Mouse (Mus musculus) left cerebral cortex, postnatal 14 days (tissue): ENCODE data around the gene Dab1. TPM values are rescaled to one million over a fixed set of nuclear protein-coding genes. Genes with fewer than 3 reads are reported as not detected.

Experiments used
- DNase-seq, 2 experiments: peaks; one replicate each; pipeline ENCODE4 v3.0.0; 2021 to 2022; ENCODE audit warnings: low spot score in 2 of 2, mixed read lengths in 1 of 2
- intact Hi-C: fragments of 180-260 bp; cut with DNase I; formaldehyde crosslinking; loops from one replicate; pipeline ENCODE4 v1.15.1; 2025
- total RNA-seq, 2 experiments: library from RNA; stranded (reverse); gene quantifications; 2 replicates each; pipeline ENCODE4 v1.2.3; 2021

Gene Dab1
- total RNA-seq, 2 experiments from 2014 or later: 92.3 to 101 TPM

- intact Hi-C loops: no loop called here
Measured at GRCm38 (mm10) chr4:104301764-104302163, 682.6 kb downstream of the Dab1 start.

GRCm38 (mm10) chr4:104302996-104303652 is 684.0 kb downstream of the Dab1 start:
- peak in 1 of 2 experiments; percentile 12 for DNase-seq

More at GRCm38 (mm10) chr4:104301764-104302163, 682.6 kb downstream of the Dab1 start:
- DNase-seq: no peak

GRCm38 (mm10) chr4:104307781-104308180 is 688.6 kb downstream of the Dab1 start:
- intact Hi-C loops: no loop called here
- no peak for DNase-seq

More at GRCm38 (mm10) chr4:104302996-104303652, 684.0 kb downstream of the Dab1 start:
- intact Hi-C loops: no loop called here

GRCm38 (mm10) chr4:104326221-104326620 is 707.1 kb downstream of the Dab1 start:
- intact Hi-C loops: no loop called here
- no peak for DNase-seq

- DNase-seq: no peak
Measured at GRCm38 (mm10) chr4:104331896-104332295, 712.7 kb downstream of the Dab1 start.

GRCm38 (mm10) chr4:104332399-104332798 is 713.2 kb downstream of the Dab1 start:
- intact Hi-C loops: no loop called here
- DNase-seq: no peak

More at GRCm38 (mm10) chr4:104331896-104332295, 712.7 kb downstream of the Dab1 start:
- intact Hi-C loops: no loop called here

- intact Hi-C loops: no loop called here
- no peak for DNase-seq
Measured at GRCm38 (mm10) chr4:104337279-104337678, 718.1 kb downstream of the Dab1 start.

- peak; percentile 7 to 8 for DNase-seq
- intact Hi-C loops: no loop called here
Measured at GRCm38 (mm10) chr4:104338382-104338781, 719.2 kb downstream of the Dab1 start.

- intact Hi-C loops: loop anchor here (10.0 kb wide), 2 partner anchors 293 to 363 kb away; no protein-coding TSS in a partner anchor
- DNase-seq: no peak
Measured at GRCm38 (mm10) chr4:104361345-104361744, 742.2 kb downstream of the Dab1 start.

GRCm38 (mm10) chr4:104366491-104366890 is 747.3 kb downstream of the Dab1 start:
- DNase-seq: peak in 1 of 2 experiments; percentile 13
- intact Hi-C loops: loop anchor here (5.0 to 10.0 kb wide), 3 partner anchors 91 to 358 kb away; no protein-coding TSS in a partner anchor

- peak; percentile 81 to 84 for DNase-seq
- intact Hi-C loops: loop anchor here (5.0 to 10.0 kb wide), 3 partner anchors 90 to 358 kb away; no protein-coding TSS in a partner anchor
Measured at GRCm38 (mm10) chr4:104366894-104367740, 748.0 kb downstream of the Dab1 start.

- intact Hi-C loops: loop anchor here (2.0 to 10.0 kb wide), 4 partner anchors 89 to 527 kb away; no protein-coding TSS in a partner anchor
- DNase-seq: peak; percentile 18 to 36
Measured at GRCm38 (mm10) chr4:104367741-104368411, 748.7 kb downstream of the Dab1 start.

- intact Hi-C loops: loop anchor here (2.0 to 10.0 kb wide), 4 partner anchors 89 to 526 kb away; no protein-coding TSS in a partner anchor
Measured at GRCm38 (mm10) chr4:104368561-104369021, 749.4 kb downstream of the Dab1 start.

GRCm38 (mm10) chr4:104369091-104369490 is 749.9 kb downstream of the Dab1 start:
- no peak for DNase-seq
- intact Hi-C loops: loop anchor here (2.0 to 10.0 kb wide), 4 partner anchors 88 to 526 kb away; no protein-coding TSS in a partner anchor

More at GRCm38 (mm10) chr4:104368561-104369021, 749.4 kb downstream of the Dab1 start:
- peak; percentile 71 to 76 for DNase-seq

- intact Hi-C loops: loop anchor here (10.0 kb wide), 1 partner anchor 174 kb away; no protein-coding TSS in a partner anchor
- DNase-seq: no peak
Measured at GRCm38 (mm10) chr4:104371136-104371535, 752.0 kb downstream of the Dab1 start.

- intact Hi-C loops: loop anchor here (10.0 kb wide), 1 partner anchor 171 kb away; no protein-coding TSS in a partner anchor
Measured at GRCm38 (mm10) chr4:104374191-104374590, 755.0 kb downstream of the Dab1 start.

GRCm38 (mm10) chr4:104384704-104385103 is 765.5 kb downstream of the Dab1 start:
- intact Hi-C loops: no loop called here
- no peak for DNase-seq

More at GRCm38 (mm10) chr4:104374191-104374590, 755.0 kb downstream of the Dab1 start:
- no peak for DNase-seq

GRCm38 (mm10) chr4:104385272-104385671 is 766.1 kb downstream of the Dab1 start:
- intact Hi-C loops: no loop called here
- no peak for DNase-seq

- intact Hi-C loops: no loop called here
- DNase-seq: no peak
Measured at GRCm38 (mm10) chr4:104395515-104395914, 776.4 kb downstream of the Dab1 start.
